Mouse (Mus musculus) liver, embryonic 15.5 days (tissue): Measurements from ENCODE around the gene Mdh2. TPM values are rescaled to one million over a fixed set of nuclear protein-coding genes. Genes with fewer than 3 reads are reported as not detected.

Experiments used
- ATAC-seq: fragments of 200-750 bp; cut with Nextera tagmentation; 2 replicates; pipeline ENCODE4 v1.8.0; 2017; ENCODE audit warnings: moderate number of reproducible peaks, mild to moderate bottlenecking, moderate library complexity; ENCODE audit not compliant: insufficient read depth
- H3K27ac ChIP-seq: fragments of 300-500 bp; sonication (generic); replicated peaks from 2 replicates; pipeline ENCODE4 v1.5.1; 2015; ENCODE audit warnings: mild to moderate bottlenecking, inconsistent platforms
- H3K27me3 ChIP-seq: fragments of 300-500 bp; sonication (generic); 2 replicates; pipeline ENCODE4 v1.6.1; 2015; ENCODE audit warnings: mild to moderate bottlenecking, inconsistent platforms
- H3K36me3 ChIP-seq: fragments of 300-500 bp; sonication (generic); replicated peaks from 2 replicates; pipeline ENCODE4 v1.6.1; 2015; ENCODE audit warnings: moderate library complexity, mild to moderate bottlenecking, inconsistent platforms
- H3K4me1 ChIP-seq: fragments of 300-500 bp; sonication (generic); replicated peaks from 2 replicates; pipeline ENCODE4 v1.6.1; 2015; ENCODE audit warnings: inconsistent platforms
- H3K4me2 ChIP-seq: fragments of 300-500 bp; sonication (generic); 2 replicates; pipeline ENCODE4 v1.6.1; 2015; ENCODE audit warnings: moderate library complexity, mild to moderate bottlenecking, inconsistent platforms
- H3K4me3 ChIP-seq: fragments of 300-500 bp; sonication (generic); replicated peaks from 2 replicates; pipeline ENCODE4 v1.5.1; 2015; ENCODE audit warnings: mild to moderate bottlenecking, inconsistent platforms
- H3K9ac ChIP-seq: fragments of 300-500 bp; sonication (generic); 2 replicates; pipeline ENCODE4 v1.6.1; 2015; ENCODE audit warnings: moderate library complexity, mild to moderate bottlenecking, inconsistent platforms
- H3K9me3 ChIP-seq: fragments of 300-500 bp; sonication (generic); replicated peaks from 2 replicates; pipeline ENCODE4 v1.6.1; 2016; ENCODE audit warnings: inconsistent platforms
- WGBS: fragments of 180-500 bp; shearing (Covaris S2); methylation state at CpG from one replicate; pipeline ENCODE4 v1.1.7; 2015; ENCODE audit warnings: mixed read lengths; ENCODE audit not compliant: insufficient replicate concordance; 5-methylcytosine and 5-hydroxymethylcytosine counted together
- polyA plus RNA-seq: library from polyadenylated mRNA; unstranded; fragments of >200 nt; fragmentation: Nextera tagmentation; extraction: Ambion mirVana; gene quantifications from 2 replicates; pipeline ENCODE4 v1.2.1, GENCODE M21; 2015

Gene Mdh2
- polyA plus RNA-seq, 1 experiment from 2014 or later = 302 TPM

- peak; percentile 91 for ATAC-seq
- Histone ChIP-seq H3K4me1 (peaks cover 55% of the 10 kb centered on the region), H3K36me3 (peaks cover 14% of the 10 kb centered on the region), H3K4me2 (peak within 1 kb of the TSS; percentile 94), H3K9ac (peak within 1 kb of the TSS; percentile 94), H3K4me3 (peak within 1 kb of the TSS; percentile 97), H3K27ac (peak within 1 kb of the TSS; percentile 97), H3K27me3 (no peaks in the 10 kb centered on the region), H3K9me3 (no peaks in the 10 kb centered on the region)
- under 1% methylated on average over 45 of the region's 45 CpGs for WGBS
These were observed 347 bp upstream of the Mdh2 start, which contains the start of gene Styxl1 for GRCm38 (mm10) chr5:135777796-135778470. TSS of gene Styxl1 (minus strand) at chr5:135778385.

- peaks cover 38% of the 10 kb centered on the region for H3K36me3 ChIP-seq
- peaks cover 56% of the 10 kb centered on the region for H3K4me1 ChIP-seq
- H3K27ac ChIP-seq = no peak overlapping the region
- peak overlapping the region; percentile 97 for H3K4me3 ChIP-seq
- H3K9ac ChIP-seq = peak overlapping the region; percentile 94; the same call in 1 of the 2 replicates
- no peak for ATAC-seq
- H3K27me3 ChIP-seq = no peaks in the 10 kb centered on the region
- no peaks in the 10 kb centered on the region for H3K9me3 ChIP-seq
- H3K4me2 ChIP-seq = peak overlapping the region; percentile 94
- WGBS = 36% methylated on average over 8 of the region's 8 CpGs
These were observed 2.1 kb downstream of the Mdh2 start for GRCm38 (mm10) chr5:135780331-135780730.

GRCm38 (mm10) chr5:135782901-135783300, 4.6 kb downstream of the Mdh2 start:
- Histone ChIP-seq H3K27me3 (no peaks in the 10 kb centered on the region), H3K4me3 (no peak overlapping the region), H3K9ac (no peak overlapping the region), H3K4me2 (no peak overlapping the region), H3K27ac (no peak overlapping the region), H3K4me1 (peaks cover 42% of the 10 kb centered on the region), H3K36me3 (peaks cover 63% of the 10 kb centered on the region), H3K9me3 (no peaks in the 10 kb centered on the region)
- WGBS = 76% methylated on average over 4 of the region's 4 CpGs
- no peak for ATAC-seq

DNA sequence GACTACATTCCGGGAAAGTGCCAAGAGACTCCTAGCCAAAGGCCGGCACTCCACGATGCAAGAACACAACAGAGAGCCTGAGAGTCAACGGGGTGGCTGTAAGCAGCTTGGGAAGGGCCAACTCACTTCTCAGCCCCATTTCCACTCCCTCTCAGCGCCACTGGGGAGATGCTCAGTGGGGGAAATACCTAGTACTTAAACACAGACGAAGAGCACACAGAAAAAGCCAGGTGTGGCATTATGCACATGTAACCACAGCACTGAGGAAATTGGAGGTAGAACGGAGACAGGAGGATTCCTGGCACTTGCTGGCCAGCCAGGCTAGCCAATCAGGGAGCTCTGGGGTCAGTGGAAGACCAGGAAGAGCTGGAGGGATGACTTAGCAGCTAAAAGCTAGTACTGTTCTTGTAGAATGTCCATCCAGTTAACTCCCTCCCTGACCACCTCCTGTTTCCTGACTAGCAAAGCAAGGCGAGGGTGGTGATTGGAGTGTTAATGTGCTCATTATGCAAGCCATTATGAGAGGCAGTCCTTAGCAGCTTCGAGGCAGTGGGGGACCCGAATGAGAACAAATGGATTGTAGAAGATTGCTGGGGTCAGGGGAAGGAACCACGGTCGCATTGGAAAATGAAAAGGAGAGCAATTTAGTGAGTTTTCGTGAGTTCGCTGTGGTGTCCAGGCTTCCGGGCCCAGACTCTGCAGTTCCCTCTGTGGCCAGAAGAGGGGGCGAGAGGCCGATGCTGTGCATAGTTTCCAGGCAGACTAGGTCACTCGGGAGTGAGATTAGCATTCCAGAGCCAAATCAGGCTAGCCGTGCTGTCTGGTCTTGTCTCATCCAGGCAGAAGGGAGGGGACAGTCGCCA, 15.9 kb downstream of the Mdh2 start:
- 16% methylated on average over 20 of the region's 20 CpGs for WGBS
- Histone ChIP-seq H3K36me3 (peaks cover 28% of the 10 kb centered on the region), H3K27me3 (no peaks in the 10 kb centered on the region), H3K4me2 (peak overlapping the region; percentile 55), H3K9me3 (no peaks in the 10 kb centered on the region), H3K4me3 (peak overlapping the region; percentile 39), H3K27ac (no peak overlapping the region), H3K9ac (no peak overlapping the region), H3K4me1 (peaks cover 10% of the 10 kb centered on the region; the same call in 1 of the 2 replicates)
- peak; percentile 31; the same call in 1 of the 2 replicates for ATAC-seq

DNA sequence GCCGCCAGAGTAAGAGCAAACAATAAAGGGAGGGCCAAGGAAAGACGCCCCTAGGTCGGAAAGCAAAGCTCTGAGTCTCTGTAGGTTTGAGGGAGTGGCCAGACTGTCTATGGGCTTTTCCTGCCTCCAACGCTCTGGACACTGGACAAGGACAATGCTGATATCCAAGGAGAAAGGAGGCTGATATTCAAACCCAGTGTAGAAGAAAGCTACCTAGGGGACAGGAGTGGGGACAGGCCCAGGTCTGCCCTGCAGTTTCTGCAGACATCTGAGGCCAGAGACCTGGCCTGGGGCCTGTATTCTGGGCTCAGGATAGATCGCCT, 16.5 kb downstream of the Mdh2 start:
- H3K27me3 ChIP-seq = no peaks in the 10 kb centered on the region
- peaks cover 22% of the 10 kb centered on the region for H3K36me3 ChIP-seq
- peak overlapping the region; percentile 39; the same call in 1 of the 2 replicates for H3K4me3 ChIP-seq
- H3K27ac ChIP-seq = no peak overlapping the region
- H3K4me1 ChIP-seq = peaks cover 10% of the 10 kb centered on the region; the same call in 1 of the 2 replicates
- ATAC-seq = no peak
- WGBS = 12% methylated on average over 5 of the region's 5 CpGs
- H3K9me3 ChIP-seq = no peaks in the 10 kb centered on the region
- H3K9ac ChIP-seq = no peak overlapping the region
- H3K4me2 ChIP-seq = peak overlapping the region; percentile 55

DNA sequence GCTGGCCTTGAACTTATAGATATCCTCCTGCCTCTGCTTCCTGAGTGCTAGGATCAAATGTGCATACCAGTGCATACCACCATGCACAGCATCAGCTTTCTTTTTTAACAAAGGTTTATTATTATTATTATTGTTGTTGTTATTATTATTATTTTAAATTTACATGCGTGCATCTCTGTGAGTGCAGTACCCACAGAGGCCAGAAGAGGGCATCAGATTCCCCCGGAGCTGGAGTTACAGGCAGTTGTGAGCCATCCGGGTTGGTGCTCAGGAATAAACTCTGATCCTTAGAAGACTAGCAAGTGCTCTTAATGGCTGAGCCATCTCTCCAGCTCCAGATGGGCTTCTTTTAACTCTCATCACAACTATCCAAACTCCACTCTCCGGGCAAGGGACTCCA, 21.5 kb downstream of the Mdh2 start:
- Histone ChIP-seq H3K36me3 (no peaks in the 10 kb centered on the region), H3K4me2 (no peak overlapping the region), H3K9ac (no peak overlapping the region), H3K27me3 (peaks cover 18% of the 10 kb centered on the region), H3K27ac (no peak overlapping the region), H3K9me3 (no peaks in the 10 kb centered on the region), H3K4me3 (no peak overlapping the region), H3K4me1 (0 out of 2 replicates have a peak, but pooled peaks cover 3% of the 10 kb centered on the region)
- ATAC-seq = no peak
- 29% methylated on average over 4 of the region's 4 CpGs for WGBS

GRCm38 (mm10) chr5:135800927-135801326, 22.6 kb downstream of the Mdh2 start:
- Histone ChIP-seq H3K27ac (no peak overlapping the region), H3K4me1 (no peaks in the 10 kb centered on the region)
- no peak for ATAC-seq

GRCm38 (mm10) chr5:135802641-135803040, 24.4 kb downstream of the Mdh2 start:
- Histone ChIP-seq H3K9ac (no peak overlapping the region), H3K4me1 (peaks cover 5% of the 10 kb centered on the region; the same call in 1 of the 2 replicates), H3K4me3 (no peak overlapping the region), H3K4me2 (no peak overlapping the region), H3K9me3 (no peaks in the 10 kb centered on the region), H3K36me3 (no peaks in the 10 kb centered on the region), H3K27me3 (peaks cover 23% of the 10 kb centered on the region), H3K27ac (no peak overlapping the region)
- 76% methylated on average over 8 of the region's 8 CpGs for WGBS
- ATAC-seq = no peak

More at GRCm38 (mm10) chr5:135800927-135801326, 22.6 kb downstream of the Mdh2 start:
- Histone ChIP-seq H3K4me2 (no peak overlapping the region), H3K9me3 (no peaks in the 10 kb centered on the region), H3K36me3 (no peaks in the 10 kb centered on the region), H3K4me3 (no peak overlapping the region), H3K27me3 (peaks cover 21% of the 10 kb centered on the region), H3K9ac (no peak overlapping the region)
- WGBS = 6% methylated on average over 6 of the region's 6 CpGs

DNA sequence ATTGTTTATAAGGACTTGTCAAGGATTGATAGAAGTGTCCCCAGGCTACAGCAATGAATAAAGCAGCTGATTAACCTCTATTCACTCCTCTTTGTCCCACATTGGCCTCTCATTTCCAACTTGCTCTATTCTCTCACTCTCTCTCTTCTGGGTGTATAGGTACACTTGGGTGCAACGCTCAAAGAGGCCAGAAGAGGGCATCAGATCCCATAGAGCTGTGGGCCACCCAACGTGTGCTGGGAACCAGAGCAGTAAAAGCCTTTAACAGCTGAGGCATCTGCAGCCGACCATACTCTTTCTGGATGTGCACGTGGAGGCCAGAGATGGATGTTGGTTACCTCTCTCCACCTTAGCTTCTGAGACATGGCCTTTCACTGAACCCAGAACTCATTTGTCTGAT, 24.9 kb downstream of the Mdh2 start:
- Histone ChIP-seq H3K27me3 (peaks cover 23% of the 10 kb centered on the region), H3K9me3 (no peaks in the 10 kb centered on the region), H3K27ac (no peak overlapping the region), H3K4me1 (peaks cover 5% of the 10 kb centered on the region; the same call in 1 of the 2 replicates), H3K4me3 (no peak overlapping the region), H3K4me2 (no peak overlapping the region), H3K9ac (no peak overlapping the region), H3K36me3 (no peaks in the 10 kb centered on the region)
- no peak for ATAC-seq
- 33% methylated on average over 4 of the region's 4 CpGs for WGBS

GRCm38 (mm10) chr5:135803676-135804075, 25.4 kb downstream of the Mdh2 start:
- Histone ChIP-seq H3K9ac (no peak overlapping the region), H3K36me3 (no peaks in the 10 kb centered on the region), H3K9me3 (no peaks in the 10 kb centered on the region), H3K27ac (no peak overlapping the region), H3K4me2 (no peak overlapping the region), H3K4me3 (no peak overlapping the region), H3K4me1 (peaks cover 5% of the 10 kb centered on the region; the same call in 1 of the 2 replicates), H3K27me3 (peaks cover 23% of the 10 kb centered on the region)
- WGBS = 54% methylated on average over 4 of the region's 4 CpGs
- no peak for ATAC-seq

DNA sequence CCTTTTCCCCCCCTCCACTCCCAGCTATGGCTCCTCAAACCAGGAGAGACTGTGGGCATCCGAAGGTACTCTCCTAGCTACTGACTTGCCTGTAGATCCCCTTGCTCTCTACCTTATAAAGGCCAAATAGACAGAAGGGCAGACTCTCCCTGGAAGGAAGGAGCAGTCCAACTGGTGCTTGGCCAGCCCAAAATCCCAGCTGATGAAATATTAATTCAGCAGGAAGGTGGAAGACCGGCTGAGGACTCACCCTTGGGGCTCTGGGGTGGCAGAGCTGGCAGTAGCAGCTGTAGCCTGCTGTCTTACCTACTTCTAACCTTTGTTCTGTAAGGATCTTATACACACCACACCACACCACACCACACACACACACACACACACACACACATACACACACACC, 26.5 kb downstream of the Mdh2 start:
- H3K4me3 ChIP-seq = no peak overlapping the region
- WGBS = 56% methylated on average over 2 of the region's 2 CpGs
- peaks cover 23% of the 10 kb centered on the region for H3K27me3 ChIP-seq
- no peak for ATAC-seq
- H3K9me3 ChIP-seq = no peaks in the 10 kb centered on the region
- H3K4me2 ChIP-seq = no peak overlapping the region
- H3K4me1 ChIP-seq = peaks cover 5% of the 10 kb centered on the region; the same call in 1 of the 2 replicates
- no peak overlapping the region for H3K9ac ChIP-seq
- H3K36me3 ChIP-seq = no peaks in the 10 kb centered on the region
- no peak overlapping the region for H3K27ac ChIP-seq
